Mouse (Mus musculus) intestine, embryonic 15.5 days (tissue): ENCODE data around the gene Nr1h4. TPM values are rescaled to one million over a fixed set of nuclear protein-coding genes. Genes with fewer than 3 reads are reported as not detected.

Experiments used
- ATAC-seq: fragments of 200-750 bp; cut with Nextera tagmentation; 2 replicates; pipeline ENCODE4 v1.8.0; 2017; ENCODE audit warnings: moderate TSS enrichment, moderate library complexity
- H3K27ac ChIP-seq: fragments of 300-500 bp; sonication (generic); 2 replicates; pipeline ENCODE4 v1.5.1; 2015; ENCODE audit warnings: mild to moderate bottlenecking, inconsistent platforms
- H3K27me3 ChIP-seq: fragments of 300-500 bp; sonication (generic); replicated peaks from 2 replicates; pipeline ENCODE4 v1.6.1; 2015; ENCODE audit warnings: inconsistent platforms
- H3K36me3 ChIP-seq: fragments of 300-500 bp; sonication (generic); 2 replicates; pipeline ENCODE4 v1.6.1; 2015; ENCODE audit warnings: inconsistent platforms
- H3K4me1 ChIP-seq: fragments of 300-500 bp; sonication (generic); replicated peaks from 2 replicates; pipeline ENCODE4 v1.6.1; 2015; ENCODE audit warnings: inconsistent platforms
- H3K4me2 ChIP-seq: fragments of 300-500 bp; sonication (generic); replicated peaks from 2 replicates; pipeline ENCODE4 v1.6.1; 2015; ENCODE audit warnings: mild to moderate bottlenecking, inconsistent platforms
- H3K4me3 ChIP-seq: fragments of 300-500 bp; sonication (generic); replicated peaks from 2 replicates; pipeline ENCODE4 v1.5.1; 2015; ENCODE audit warnings: inconsistent platforms
- H3K9ac ChIP-seq: fragments of 300-500 bp; sonication (generic); 2 replicates; pipeline ENCODE4 v1.6.1; 2015; ENCODE audit warnings: inconsistent platforms
- H3K9me3 ChIP-seq: fragments of 300-500 bp; sonication (generic); 2 replicates; pipeline ENCODE4 v1.6.1; 2016; ENCODE audit warnings: inconsistent platforms
- WGBS: fragments of 180-500 bp; shearing (Covaris S2); methylation state at CpG from one replicate; pipeline ENCODE4 v1.1.7; 2015; 5-methylcytosine and 5-hydroxymethylcytosine counted together
- polyA plus RNA-seq: library from polyadenylated mRNA; unstranded; fragments of >200 nt; fragmentation: Nextera tagmentation; extraction: Ambion mirVana; gene quantifications from 2 replicates; pipeline ENCODE4 v1.2.1, GENCODE M21; 2015

Gene Nr1h4
- polyA plus RNA-seq, 1 experiment from 2014 or later: 55.1 TPM

GRCm38 (mm10) chr10:89551657-89552056, 18.3 kb upstream of the Nr1h4 start:
- Histone ChIP-seq H3K9me3 (no peaks in the 10 kb centered on the region), H3K4me1 (no peaks in the 10 kb centered on the region), H3K9ac (no peak overlapping the region), H3K27me3 (no peaks in the 10 kb centered on the region), H3K4me3 (no peak overlapping the region), H3K36me3 (no peaks in the 10 kb centered on the region), H3K27ac (no peak overlapping the region), H3K4me2 (no peak overlapping the region)
- peak; percentile 38; the same call in 1 of the 2 replicates for ATAC-seq
- WGBS: 82% methylated on average over 4 of the region's 4 CpGs

DNA sequence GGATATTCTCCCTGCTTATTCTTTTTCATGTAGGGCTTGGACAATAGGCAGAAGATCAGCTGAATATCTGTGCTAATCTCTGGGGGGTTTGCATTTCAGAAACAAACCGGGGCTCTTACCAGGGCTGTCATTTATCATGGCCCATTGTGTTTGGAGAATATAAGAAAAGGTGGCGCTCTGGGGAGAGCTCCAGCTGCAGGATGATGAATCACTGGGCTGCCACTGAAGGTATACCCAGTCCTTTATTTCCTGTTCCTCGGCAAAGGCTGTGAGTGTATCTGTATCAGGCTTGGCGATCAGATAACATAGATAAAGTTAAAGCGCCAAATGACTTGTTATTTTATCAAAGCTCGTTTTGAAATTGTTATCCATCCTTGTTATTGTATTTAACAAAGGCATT, 14.6 kb upstream of the Nr1h4 start:
- H3K9me3 ChIP-seq: no peaks in the 10 kb centered on the region
- H3K27ac ChIP-seq: no peak overlapping the region
- H3K9ac ChIP-seq: no peak overlapping the region
- no peak for ATAC-seq
- no peak overlapping the region for H3K4me3 ChIP-seq
- H3K36me3 ChIP-seq: no peaks in the 10 kb centered on the region
- H3K27me3 ChIP-seq: no peaks in the 10 kb centered on the region
- 21% methylated on average over 6 of the region's 6 CpGs for WGBS
- H3K4me2 ChIP-seq: no peak overlapping the region
- H3K4me1 ChIP-seq: no peaks in the 10 kb centered on the region

- Histone ChIP-seq H3K4me2 (no peak overlapping the region), H3K36me3 (no peaks in the 10 kb centered on the region), H3K4me1 (no peaks in the 10 kb centered on the region), H3K9ac (no peak overlapping the region), H3K27ac (no peak overlapping the region), H3K9me3 (no peaks in the 10 kb centered on the region), H3K27me3 (no peaks in the 10 kb centered on the region), H3K4me3 (no peak overlapping the region)
- ATAC-seq: no peak
- 73% methylated on average over 2 of the region's 2 CpGs for WGBS
Observed at GRCm38 (mm10) chr10:89546989-89547388, 13.6 kb upstream of the Nr1h4 start.

DNA sequence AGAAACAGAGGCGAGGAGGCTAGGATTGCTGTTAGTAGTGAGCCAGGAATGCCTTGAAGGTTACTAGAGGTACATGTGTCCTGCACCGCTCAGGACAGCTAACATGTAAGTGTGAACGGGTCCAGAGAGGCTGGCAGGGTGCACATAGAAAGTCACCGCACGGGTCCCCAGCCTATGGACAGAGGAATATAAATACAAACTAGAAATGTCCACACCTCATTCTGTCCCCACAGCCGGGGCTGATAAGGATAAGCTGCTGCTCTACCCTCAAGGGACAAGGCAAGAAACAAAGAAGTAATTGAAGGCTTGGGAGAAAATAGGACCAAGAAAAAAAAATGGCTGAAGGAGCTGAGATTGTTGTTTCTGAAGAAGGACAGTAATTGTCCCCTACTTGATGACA, 10.5 kb upstream of the Nr1h4 start:
- H3K36me3 ChIP-seq: no peaks in the 10 kb centered on the region
- H3K4me1 ChIP-seq: no peaks in the 10 kb centered on the region
- no peaks in the 10 kb centered on the region for H3K27me3 ChIP-seq
- H3K4me2 ChIP-seq: no peak overlapping the region
- 74% methylated on average over 6 of the region's 6 CpGs for WGBS
- no peak overlapping the region for H3K27ac ChIP-seq
- H3K9me3 ChIP-seq: no peaks in the 10 kb centered on the region
- ATAC-seq: no peak
- H3K4me3 ChIP-seq: no peak overlapping the region
- H3K9ac ChIP-seq: no peak overlapping the region

DNA sequence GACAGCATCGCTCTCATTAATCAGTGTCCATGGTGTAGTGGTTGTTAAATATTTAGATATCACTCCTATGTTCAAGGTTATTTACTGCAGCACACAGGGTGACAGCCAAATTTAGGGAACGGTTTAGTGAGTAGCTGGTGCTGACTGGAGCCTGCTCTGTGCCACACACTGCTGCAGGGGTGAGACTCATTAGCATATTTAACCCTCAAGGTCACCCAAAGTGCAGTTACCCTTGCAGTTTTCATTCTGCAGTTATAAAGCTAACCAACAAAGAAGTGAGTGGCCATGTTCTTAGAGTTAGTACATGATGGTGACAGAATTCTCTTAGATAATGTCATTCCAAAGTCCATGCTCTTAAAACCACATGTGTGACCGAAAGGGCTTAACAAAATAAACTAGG, 8.9 kb upstream of the Nr1h4 start:
- no peaks in the 10 kb centered on the region for H3K36me3 ChIP-seq
- H3K27ac ChIP-seq: no peak overlapping the region
- WGBS: 85% methylated on average over 3 of the region's 3 CpGs
- no peak overlapping the region for H3K4me2 ChIP-seq
- H3K9me3 ChIP-seq: no peaks in the 10 kb centered on the region
- H3K27me3 ChIP-seq: no peaks in the 10 kb centered on the region
- H3K4me1 ChIP-seq: no peaks in the 10 kb centered on the region
- no peak overlapping the region for H3K4me3 ChIP-seq
- ATAC-seq: no peak
- H3K9ac ChIP-seq: no peak overlapping the region

- Histone ChIP-seq H3K9ac (no peak overlapping the region), H3K36me3 (no peaks in the 10 kb centered on the region), H3K27me3 (no peaks in the 10 kb centered on the region), H3K27ac (no peak overlapping the region), H3K4me1 (peaks cover 16% of the 10 kb centered on the region), H3K4me2 (no peak overlapping the region), H3K4me3 (no peak overlapping the region), H3K9me3 (no peaks in the 10 kb centered on the region)
- WGBS: 78% methylated on average over 5 of the region's 5 CpGs
- no peak for ATAC-seq
Observed at GRCm38 (mm10) chr10:89532451-89532850, 934 bp downstream of the Nr1h4 start.

DNA sequence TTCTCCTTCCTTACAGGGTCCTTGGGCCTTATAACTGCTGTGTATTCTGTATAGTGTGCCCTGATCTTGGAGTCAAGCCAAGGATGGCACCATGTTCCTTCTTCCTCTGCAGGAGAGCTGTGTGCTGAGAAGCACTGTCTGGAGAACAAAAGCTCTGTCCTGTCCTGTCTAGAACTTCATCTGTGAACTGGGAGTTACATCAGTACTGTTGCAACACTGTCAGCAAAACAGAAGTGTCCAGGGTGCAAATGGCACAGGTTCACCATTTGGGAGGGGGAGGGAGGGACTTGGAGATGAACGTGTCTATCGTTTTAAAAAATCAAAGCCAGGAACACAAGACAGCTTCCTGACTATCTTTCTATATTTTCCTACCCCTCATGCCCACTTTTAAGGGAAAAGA, 1.4 kb downstream of the Nr1h4 start:
- Histone ChIP-seq H3K9ac (no peak overlapping the region), H3K36me3 (no peaks in the 10 kb centered on the region), H3K4me3 (no peak overlapping the region), H3K4me1 (peaks cover 16% of the 10 kb centered on the region), H3K4me2 (no peak overlapping the region), H3K9me3 (no peaks in the 10 kb centered on the region), H3K27ac (no peak overlapping the region), H3K27me3 (no peaks in the 10 kb centered on the region)
- no peak for ATAC-seq
- WGBS: 78% methylated on average over 2 of the region's 2 CpGs

DNA sequence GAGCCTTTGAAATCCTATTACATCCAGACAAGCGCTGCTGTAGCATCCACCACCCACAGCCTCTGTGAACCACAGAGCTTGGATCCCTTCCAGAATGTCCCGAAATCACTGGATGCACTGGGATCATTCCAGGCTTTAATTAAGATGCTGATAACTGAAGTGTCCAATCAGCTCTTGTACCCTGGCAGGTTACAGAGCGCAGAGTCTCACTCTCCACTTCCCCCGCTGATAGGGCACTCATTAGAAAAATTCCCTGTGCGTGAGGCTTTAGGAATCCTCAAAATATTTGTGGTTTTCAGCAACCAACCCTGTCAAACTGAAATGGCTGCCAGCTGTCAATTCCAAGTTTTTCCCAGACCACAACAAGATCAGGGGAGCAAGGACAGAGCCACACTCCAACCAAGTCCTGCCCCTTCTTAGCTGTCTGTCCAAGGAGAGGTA, 2.2 kb downstream of the Nr1h4 start:
- Histone ChIP-seq H3K4me3 (no peak overlapping the region), H3K4me1 (peaks cover 16% of the 10 kb centered on the region), H3K9ac (no peak overlapping the region), H3K27me3 (no peaks in the 10 kb centered on the region), H3K9me3 (no peaks in the 10 kb centered on the region), H3K4me2 (no peak overlapping the region), H3K36me3 (no peaks in the 10 kb centered on the region), H3K27ac (no peak overlapping the region)
- no peak for ATAC-seq
- 50% methylated on average over 5 of the region's 5 CpGs for WGBS

DNA sequence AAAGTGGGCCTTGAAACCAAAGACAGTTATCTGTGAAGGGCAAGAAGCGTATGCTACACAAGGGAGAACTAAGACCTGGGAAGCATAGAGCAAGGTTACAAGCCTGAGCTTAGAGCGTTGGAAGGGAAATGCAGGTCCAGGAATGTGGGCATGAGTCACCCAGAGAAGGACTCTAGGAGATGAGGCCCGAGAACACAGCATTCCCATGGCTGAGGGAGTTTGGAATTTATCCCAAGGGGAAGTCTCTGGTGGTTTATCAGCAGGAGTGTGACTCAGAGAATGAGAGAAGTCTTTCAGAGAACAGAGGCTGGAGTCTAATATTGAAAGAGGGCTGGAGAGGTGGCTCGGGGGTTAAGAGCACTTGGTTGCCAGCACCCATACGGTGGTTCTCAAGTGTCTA, 6.3 kb downstream of the Nr1h4 start:
- no peak overlapping the region for H3K27ac ChIP-seq
- peak; percentile 41 for ATAC-seq

DNA sequence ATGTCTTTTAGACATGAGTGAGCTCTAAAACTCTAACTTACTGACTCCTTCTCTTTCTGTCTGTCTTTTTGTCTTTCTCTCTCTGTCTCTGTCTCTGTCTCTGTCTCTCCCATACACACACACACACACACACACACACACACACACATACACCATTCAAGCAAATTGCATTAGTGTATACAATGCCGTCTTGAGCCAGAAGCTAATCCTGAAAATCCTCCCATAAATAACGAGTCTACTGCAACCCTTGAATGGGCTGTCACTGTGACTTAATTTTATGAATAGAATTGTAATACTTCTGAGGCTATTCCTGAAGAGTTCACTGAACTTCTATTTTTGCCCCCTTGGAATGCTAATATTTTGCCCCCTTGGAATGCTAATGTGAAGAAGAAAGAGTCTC, 7.6 kb downstream of the Nr1h4 start:
- Histone ChIP-seq H3K4me2 (no peak overlapping the region), H3K9me3 (no peaks in the 10 kb centered on the region), H3K27ac (no peak overlapping the region), H3K4me3 (no peak overlapping the region), H3K9ac (no peak overlapping the region), H3K27me3 (no peaks in the 10 kb centered on the region), H3K4me1 (no peaks in the 10 kb centered on the region), H3K36me3 (no peaks in the 10 kb centered on the region)
- ATAC-seq: no peak
- WGBS: 66% methylated on average over 2 of the region's 2 CpGs

More for the DNA sequence above, 6.3 kb downstream of the Nr1h4 start:
- 65% methylated on average over 5 of the region's 5 CpGs for WGBS
- H3K4me1 ChIP-seq: no peaks in the 10 kb centered on the region
- no peak overlapping the region for H3K4me3 ChIP-seq
- no peaks in the 10 kb centered on the region for H3K9me3 ChIP-seq
- H3K36me3 ChIP-seq: no peaks in the 10 kb centered on the region
- no peak overlapping the region for H3K9ac ChIP-seq
- H3K4me2 ChIP-seq: no peak overlapping the region
- H3K27me3 ChIP-seq: no peaks in the 10 kb centered on the region

GRCm38 (mm10) chr10:89522481-89522880, 10.9 kb downstream of the Nr1h4 start:
- Histone ChIP-seq H3K9me3 (no peaks in the 10 kb centered on the region), H3K27ac (peak overlapping the region; percentile 66; the same call in 1 of the 2 replicates), H3K9ac (no peak overlapping the region), H3K4me3 (no peak overlapping the region), H3K27me3 (no peaks in the 10 kb centered on the region), H3K4me2 (no peak overlapping the region), H3K4me1 (no peaks in the 10 kb centered on the region), H3K36me3 (no peaks in the 10 kb centered on the region)
- ATAC-seq: peak; percentile 72
- 64% methylated on average over 7 of the region's 7 CpGs for WGBS

DNA sequence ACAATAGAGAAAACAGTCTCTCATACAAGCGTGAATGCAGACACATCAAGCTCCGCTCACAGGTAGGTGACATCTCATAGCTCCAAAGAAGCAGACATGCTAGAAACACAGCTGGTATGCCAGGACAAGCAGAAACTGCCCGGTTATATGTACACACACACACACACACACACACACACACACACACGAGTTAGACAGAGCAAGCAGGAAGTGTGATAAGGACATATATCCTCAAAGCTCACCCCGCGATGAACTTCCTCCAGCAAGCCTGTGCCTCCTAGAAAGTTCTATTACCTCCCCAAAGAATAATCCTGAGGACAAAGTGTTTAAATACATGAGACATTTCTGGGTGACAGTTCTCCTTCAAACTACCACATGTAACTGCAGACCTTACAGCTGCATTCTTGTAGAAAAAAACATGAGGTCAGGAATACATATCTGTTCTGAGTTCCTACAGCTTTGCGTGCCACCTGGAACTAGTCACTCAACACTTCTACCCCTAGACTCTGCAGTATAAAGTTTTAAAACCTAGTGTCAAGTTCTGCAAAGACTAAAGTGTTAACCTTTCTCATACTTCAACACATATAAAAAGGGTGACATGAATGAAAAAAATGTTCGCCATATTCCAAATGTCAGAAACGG, 11.5 kb downstream of the Nr1h4 start:
- no peaks in the 10 kb centered on the region for H3K9me3 ChIP-seq
- H3K27ac ChIP-seq: peak overlapping the region; percentile 66
- no peak overlapping the region for H3K4me3 ChIP-seq
- H3K27me3 ChIP-seq: no peaks in the 10 kb centered on the region
- no peak overlapping the region for H3K9ac ChIP-seq
- no peaks in the 10 kb centered on the region for H3K36me3 ChIP-seq
- H3K4me1 ChIP-seq: no peaks in the 10 kb centered on the region
- ATAC-seq: peak; percentile 73
- H3K4me2 ChIP-seq: no peak overlapping the region
- WGBS: 66% methylated on average over 9 of the region's 9 CpGs

DNA sequence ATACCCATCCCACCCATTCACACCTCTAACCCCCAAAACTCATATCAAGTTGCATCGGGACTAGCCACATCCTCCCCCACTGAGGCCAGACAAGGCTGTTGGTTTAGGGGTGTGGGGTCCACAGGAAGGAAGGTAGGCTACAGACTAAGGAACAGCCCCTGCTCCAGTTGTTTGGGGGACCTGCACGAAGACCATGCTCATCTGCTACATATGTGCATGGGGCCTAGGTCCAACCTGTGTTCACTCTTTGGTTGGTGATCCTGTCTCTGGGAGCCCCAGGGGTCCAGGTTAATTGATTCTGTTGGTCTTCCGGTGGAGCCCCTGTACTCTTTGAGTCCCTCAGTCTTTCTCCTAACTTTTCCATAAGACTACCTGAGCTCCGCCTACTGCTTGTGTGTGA, 13.0 kb downstream of the Nr1h4 start:
- no peaks in the 10 kb centered on the region for H3K4me1 ChIP-seq
- no peak overlapping the region for H3K9ac ChIP-seq
- no peaks in the 10 kb centered on the region for H3K9me3 ChIP-seq
- H3K27ac ChIP-seq: no peak overlapping the region
- no peak overlapping the region for H3K4me2 ChIP-seq
- H3K27me3 ChIP-seq: no peaks in the 10 kb centered on the region
- WGBS: 95% methylated on average over 4 of the region's 4 CpGs
- no peak overlapping the region for H3K4me3 ChIP-seq
- H3K36me3 ChIP-seq: no peaks in the 10 kb centered on the region
- no peak for ATAC-seq
